Mouse (Mus musculus) layer of hippocampus, postnatal 14 days (tissue): Measurements from ENCODE around the gene Gm8653. TPM values are rescaled to one million over a fixed set of nuclear protein-coding genes. Genes with fewer than 3 reads are reported as not detected.
"Not testable (repeated sequence)": the region's sequence is repeated elsewhere in the genome, so short reads cannot be mapped to it uniquely, and the experiment has no call there.

Experiments
- DNase-seq, 2 experiments: peaks; one replicate each; pipeline ENCODE4 v3.0.0; 2021 to 2022; ENCODE audit warnings: low spot score in 2 of 2, mixed read lengths in 1 of 2
- long read RNA-seq, 2 experiments: library from polyadenylated mRNA; stranded (forward); transcript quantifications; one replicate each; pipeline ENCODE4 v2.0.0; 2021
- total RNA-seq, 2 experiments: library from RNA; stranded (reverse); gene quantifications; 2 replicates each; pipeline ENCODE4 v1.2.3; 2021

Gene Gm8653
- total RNA-seq, result not detected
- long read RNA-seq, experiment 1, result 0 reads
- long read RNA-seq, experiment 2, result 0 reads

- not testable (repeated sequence) for DNase-seq
These were observed at the start of gene Gm8653 for GRCm38 (mm10) chr7:22201164-22201563. Gene Gm8653, minus strand, starts transcription at chr7:22201264.

DNA sequence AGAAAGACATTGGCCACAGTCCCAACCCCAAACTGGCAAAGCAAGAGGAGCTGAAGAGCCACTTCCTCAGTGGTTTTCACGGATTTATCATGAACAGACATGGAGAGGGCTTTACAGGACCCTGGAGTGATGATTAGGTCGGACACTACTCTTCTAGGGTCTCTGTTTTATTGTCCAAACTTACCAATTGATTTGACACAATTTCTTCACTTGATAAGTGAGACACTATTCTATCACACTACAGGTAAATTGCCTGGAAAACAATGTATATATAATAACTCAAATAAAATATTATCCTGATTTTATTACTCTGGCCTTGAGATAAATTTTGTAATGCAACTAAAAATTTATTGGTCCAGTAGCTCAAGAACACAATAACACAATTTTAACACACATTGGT, 28.3 kb upstream of the Gm8653 start, which contains the start of gene Gm8453:
TSS of gene Gm8453 (minus strand) at position 101 of the 400 bp plus-strand sequence.
- DNase-seq, result not testable (repeated sequence)

GRCm38 (mm10) chr7:22189077-22189476, 12.0 kb downstream of the Gm8653 start, which contains the start of gene Vmn1r143:
Gene Vmn1r143, plus strand, starts transcription at chr7:22189377.
- DNase-seq, result not testable (repeated sequence)

GRCm38 (mm10) chr7:22163935-22164334, 37.1 kb downstream of the Gm8653 start, which contains the start of gene Vmn1r142:
Gene Vmn1r142, minus strand, starts transcription at chr7:22164035.
- DNase-seq, result not testable (repeated sequence)

Other genes starting within 250 kb of the Gm8653 start
- gene Vmn1r137, start 206.7 kb downstream of the Gm8653 start, total RNA-seq, result not detected
- not detected for gene Vmn1r138, start 172.4 kb downstream of the Gm8653 start, total RNA-seq
- not detected for gene Gm6176, start 145.0 kb downstream of the Gm8653 start, total RNA-seq
- not detected for gene Vmn1r139, start 132.2 kb downstream of the Gm8653 start, total RNA-seq
- not detected for gene Gm16451, start 83.0 kb downstream of the Gm8653 start, total RNA-seq
- not detected for gene Gm10666, start 66.5 kb downstream of the Gm8653 start, total RNA-seq
- not detected for gene Vmn1r142, start 37.2 kb downstream of the Gm8653 start, total RNA-seq
- not detected for gene Vmn1r143, start 11.9 kb downstream of the Gm8653 start, total RNA-seq
- not detected for gene Gm8453, start 28.2 kb upstream of the Gm8653 start, total RNA-seq
- gene Gm4187, start 128.5 kb upstream of the Gm8653 start, total RNA-seq, result not detected
- gene Gm8660, start 169.8 kb upstream of the Gm8653 start, total RNA-seq, result not detected
- not detected for gene Vmn1r148, start 212.3 kb upstream of the Gm8653 start, total RNA-seq
- not detected for gene Vmn1r149, start 237.0 kb upstream of the Gm8653 start, total RNA-seq